Mouse (Mus musculus) layer of hippocampus, postnatal 10 days (tissue): ENCODE results near the gene Bub1b. TPM values are rescaled to one million over a fixed set of nuclear protein-coding genes. Genes with fewer than 3 reads are reported as not detected.
"Not testable (repeated sequence)": the region's sequence is repeated elsewhere in the genome, so short reads cannot be mapped to it uniquely, and the experiment has no call there.

Source experiments
- DNase-seq, 2 experiments: peaks; one replicate each; pipeline ENCODE4 v3.0.0; 2021; ENCODE audit warnings: low spot score in 2 of 2
- total RNA-seq, 2 experiments: library from RNA; stranded (reverse); gene quantifications; 2 replicates each; pipeline ENCODE4 v1.2.3; 2021

Gene Bub1b
- total RNA-seq, 2 experiments from 2014 or later = 5.1 to 6.2 TPM

GRCm38 (mm10) chr2:118606976-118607375, 9.0 kb downstream of the Bub1b start:
- no peak for DNase-seq

- DNase-seq = no peak
Observed at GRCm38 (mm10) chr2:118618013-118618412, 20.0 kb downstream of the Bub1b start.

- DNase-seq = no peak
Observed at GRCm38 (mm10) chr2:118620101-118620500, 22.1 kb downstream of the Bub1b start.

- DNase-seq = no peak
Observed at GRCm38 (mm10) chr2:118620608-118621007, 22.6 kb downstream of the Bub1b start.

- DNase-seq = no peak
Observed at GRCm38 (mm10) chr2:118629276-118629675, 31.3 kb downstream of the Bub1b start.

GRCm38 (mm10) chr2:118633441-118633840, 35.4 kb downstream of the Bub1b start:
- DNase-seq = no peak

- DNase-seq = no peak
Observed at GRCm38 (mm10) chr2:118637258-118637657, 39.2 kb downstream of the Bub1b start.

GRCm38 (mm10) chr2:118637888-118638526, 40.0 kb downstream of the Bub1b start:
- DNase-seq = peak; percentile 85

GRCm38 (mm10) chr2:118638686-118639085, 40.7 kb downstream of the Bub1b start:
- no peak for DNase-seq

GRCm38 (mm10) chr2:118641147-118641546, 43.1 kb downstream of the Bub1b start:
- no peak for DNase-seq

GRCm38 (mm10) chr2:118642431-118642830, 44.4 kb downstream of the Bub1b start:
- DNase-seq = no peak

GRCm38 (mm10) chr2:118642942-118643341, 44.9 kb downstream of the Bub1b start:
- DNase-seq = no peak

GRCm38 (mm10) chr2:118646665-118647064, 48.7 kb downstream of the Bub1b start:
- DNase-seq = no peak

- not testable (repeated sequence) for DNase-seq
Observed at GRCm38 (mm10) chr2:118650697-118651096, 52.7 kb downstream of the Bub1b start.

- DNase-seq = no peak
Observed at GRCm38 (mm10) chr2:118656688-118657281, 58.8 kb downstream of the Bub1b start.

- DNase-seq = no peak
Observed at GRCm38 (mm10) chr2:118658457-118658856, 60.4 kb downstream of the Bub1b start.

- no peak for DNase-seq
Observed at GRCm38 (mm10) chr2:118659077-118659476, 61.1 kb downstream of the Bub1b start.

GRCm38 (mm10) chr2:118659493-118659892, 61.5 kb downstream of the Bub1b start:
- no peak for DNase-seq

GRCm38 (mm10) chr2:118659998-118660452, 62.0 kb downstream of the Bub1b start:
- peak; percentile 23 to 56 for DNase-seq

- DNase-seq = no peak
Observed at GRCm38 (mm10) chr2:118661891-118662290, 63.9 kb downstream of the Bub1b start.

GRCm38 (mm10) chr2:118662902-118663803, 65.1 kb downstream of the Bub1b start, which contains the start of gene Pak6:
Pak6 (plus strand) TSS chr2:118663303.
- peak; percentile 66 to 70 for DNase-seq
